Mouse (Mus musculus) ES-Bruce4 (cell line): ENCODE data around the gene Ptprk. TPM values are rescaled to one million over a fixed set of nuclear protein-coding genes. Genes with fewer than 3 reads are reported as not detected.

Experiments used
- H3K27ac ChIP-seq: 2 replicates; pipeline ENCODE4 v1.5.1; 2012; ENCODE audit warnings: low read length, inconsistent platforms; ENCODE audit not compliant: insufficient read depth
- H3K27me3 ChIP-seq: 2 replicates; pipeline ENCODE4 v1.6.1; 2012; ENCODE audit warnings: mild to moderate bottlenecking, low read length, inconsistent platforms; ENCODE audit not compliant: control insufficient read depth, poor library complexity, insufficient read depth, severe bottlenecking
- H3K36me3 ChIP-seq: 2 replicates; pipeline ENCODE4 v1.6.1; 2012; ENCODE audit warnings: inconsistent platforms, mild to moderate bottlenecking, low read length, moderate library complexity; ENCODE audit not compliant: control insufficient read depth, poor library complexity, insufficient read depth, severe bottlenecking
- H3K4me1 ChIP-seq: one replicate; pipeline ENCODE4 v1.8.1; 2011; ENCODE audit warnings: low read length; ENCODE audit not compliant: control insufficient read depth, insufficient read depth
- H3K4me3 ChIP-seq: 2 replicates; pipeline ENCODE4 v1.5.1; 2011; ENCODE audit warnings: low read depth, mild to moderate bottlenecking, low read length
- H3K9ac ChIP-seq: 2 replicates; pipeline ENCODE4 v1.6.1; 2012; ENCODE audit warnings: low read depth, mild to moderate bottlenecking, inconsistent platforms; ENCODE audit not compliant: poor library complexity, severe bottlenecking
- H3K9me3 ChIP-seq: replicated peaks from 2 replicates; pipeline ENCODE4 v1.6.1; 2012; ENCODE audit warnings: mild to moderate bottlenecking, low read length, inconsistent platforms; ENCODE audit not compliant: control insufficient read depth, poor library complexity, insufficient read depth, severe bottlenecking
- CTCF ChIP-seq: IDR thresholded peaks from one replicate; pipeline ENCODE4 v1.8.1; 2011; ENCODE audit warnings: low read depth, low read length
- EP300 ChIP-seq: IDR thresholded peaks from 2 replicates; pipeline ENCODE4 v1.6.1; 2011; ENCODE audit warnings: low read depth, low read length; ENCODE audit not compliant: insufficient read depth
- POLR2A ChIP-seq: IDR thresholded peaks from one replicate; pipeline ENCODE4 v1.8.1; 2011; ENCODE audit warnings: low read length; ENCODE audit not compliant: insufficient read depth
- polyA plus RNA-seq: library from polyadenylated mRNA; stranded (reverse); fragments of >200 nt; gene quantifications from 2 replicates; pipeline ENCODE4 v1.2.4, GENCODE M21; 2011; ENCODE audit warnings: low read depth; ENCODE audit not compliant: missing spikeins, insufficient read depth, insufficient read length

The Ptprk gene
- polyA plus RNA-seq, 1 experiment: 48.9 TPM

GRCm38 (mm10) chr10:28523992-28524735 is 449.5 kb downstream of the Ptprk start:
- no peaks in the 10 kb centered on the region for H3K27me3 ChIP-seq
- H3K27ac ChIP-seq: no peak overlapping the region
- H3K4me1 ChIP-seq: no peaks in the 10 kb centered on the region
- H3K36me3 ChIP-seq: no peaks in the 10 kb centered on the region
- TF ChIP-seq CTCF (no peak), EP300 (no peak), POLR2A (no peak)
- no peaks in the 10 kb centered on the region for H3K9me3 ChIP-seq
- H3K4me3 ChIP-seq: no peak overlapping the region
- no peak overlapping the region for H3K9ac ChIP-seq

- Histone ChIP-seq H3K27ac (no peak overlapping the region), H3K36me3 (no peaks in the 10 kb centered on the region), H3K9me3 (no peaks in the 10 kb centered on the region), H3K27me3 (no peaks in the 10 kb centered on the region), H3K9ac (no peak overlapping the region), H3K4me1 (no peaks in the 10 kb centered on the region), H3K4me3 (no peak overlapping the region)
- no peak for TF ChIP-seq CTCF
These were observed 466.0 kb downstream of the Ptprk start for GRCm38 (mm10) chr10:28540595-28540994.

- Histone ChIP-seq H3K4me1 (no peaks in the 10 kb centered on the region), H3K9ac (no peak overlapping the region)
These were observed 468.1 kb downstream of the Ptprk start for GRCm38 (mm10) chr10:28542754-28543153.

GRCm38 (mm10) chr10:28550549-28550948 is 475.9 kb downstream of the Ptprk start:
- no peaks in the 10 kb centered on the region for H3K27me3 ChIP-seq
- no peaks in the 10 kb centered on the region for H3K36me3 ChIP-seq
- TF ChIP-seq EP300 (no peak), CTCF (no peak), POLR2A (no peak)
- no peaks in the 10 kb centered on the region for H3K4me1 ChIP-seq
- H3K4me3 ChIP-seq: no peak overlapping the region
- H3K27ac ChIP-seq: no peak overlapping the region
- H3K9me3 ChIP-seq: no peaks in the 10 kb centered on the region
- H3K9ac ChIP-seq: no peak overlapping the region

More at GRCm38 (mm10) chr10:28542754-28543153, 468.1 kb downstream of the Ptprk start:
- H3K9me3 ChIP-seq: no peaks in the 10 kb centered on the region
- no peaks in the 10 kb centered on the region for H3K36me3 ChIP-seq
- no peak overlapping the region for H3K27ac ChIP-seq
- H3K27me3 ChIP-seq: no peaks in the 10 kb centered on the region
- TF ChIP-seq POLR2A: no peak
- no peak for TF ChIP-seq CTCF
- TF ChIP-seq EP300: no peak
- no peak overlapping the region for H3K4me3 ChIP-seq

- TF ChIP-seq EP300 (no peak), POLR2A (no peak), CTCF (no peak)
- Histone ChIP-seq H3K4me3 (no peak overlapping the region), H3K27ac (no peak overlapping the region), H3K36me3 (no peaks in the 10 kb centered on the region), H3K27me3 (no peaks in the 10 kb centered on the region), H3K9ac (no peak overlapping the region), H3K4me1 (no peaks in the 10 kb centered on the region), H3K9me3 (no peaks in the 10 kb centered on the region)
These were observed 477.4 kb downstream of the Ptprk start for GRCm38 (mm10) chr10:28552068-28552467.

- TF ChIP-seq EP300: no peak
- H3K9me3 ChIP-seq: no peaks in the 10 kb centered on the region
- no peak overlapping the region for H3K9ac ChIP-seq
- H3K36me3 ChIP-seq: no peaks in the 10 kb centered on the region
- H3K4me3 ChIP-seq: no peak overlapping the region
- H3K4me1 ChIP-seq: no peaks in the 10 kb centered on the region
- no peak overlapping the region for H3K27ac ChIP-seq
- H3K27me3 ChIP-seq: no peaks in the 10 kb centered on the region
These were observed 489.6 kb downstream of the Ptprk start for GRCm38 (mm10) chr10:28564110-28564674.
